Mouse (Mus musculus): ENCODE measurements around the gene Eras. TPM values are rescaled to one million over a fixed set of nuclear protein-coding genes. Genes with fewer than 3 reads are reported as not detected.
"Not testable (repeated sequence)": the region's sequence is repeated elsewhere in the genome, so short reads cannot be mapped to it uniquely, and the experiment has no call there.

The Eras gene
- polyA plus RNA-seq, 1 experiment: not detected

DNA sequence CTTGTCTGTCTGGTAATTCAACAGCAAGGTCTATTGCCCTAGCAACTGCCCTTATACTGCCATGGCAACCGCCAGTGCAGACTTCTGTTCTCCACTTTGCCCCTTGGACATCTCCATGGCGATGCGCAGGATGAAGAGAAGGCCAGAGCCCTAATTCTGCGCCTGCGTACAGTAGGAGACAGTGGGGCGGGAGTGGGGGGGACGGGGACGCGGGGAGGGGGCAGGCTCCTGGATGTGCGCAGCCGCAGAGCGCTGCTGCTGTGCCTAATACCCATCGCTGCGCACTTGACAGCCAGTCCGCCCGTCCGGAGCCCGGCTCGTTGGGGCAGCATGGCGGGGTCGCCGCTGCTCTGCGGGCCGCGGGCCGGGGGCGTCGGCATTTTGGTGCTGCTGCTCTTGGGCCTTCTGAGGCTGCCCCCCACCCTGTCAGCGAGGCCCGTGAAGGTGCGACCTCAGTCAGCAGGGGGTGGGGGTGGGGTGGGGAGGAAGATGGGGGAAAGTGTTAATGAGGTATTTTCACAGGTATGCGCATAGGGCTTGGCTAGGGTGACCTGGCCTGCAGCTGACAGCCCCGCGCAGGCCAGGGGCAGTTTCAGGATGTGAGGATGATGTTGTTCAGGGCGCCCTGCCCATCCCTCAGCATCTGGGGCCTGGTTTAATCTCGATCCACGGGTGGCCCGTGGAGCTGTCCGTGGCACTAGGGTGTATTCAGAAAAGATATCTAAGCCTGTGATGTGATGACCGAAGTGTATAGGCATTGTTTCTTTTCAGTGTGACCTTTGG is 8.6 kb downstream of the Eras start, which contains the start of gene Pcsk1n:
Pcsk1n (plus strand) TSS at position 222 of the 783 bp plus-strand sequence.
- Histone ChIP-seq H3K4me1 (ENCODE audit: control insufficient read depth, insufficient read depth, low read length) (peaks cover 13% of the 10 kb centered on the region; the same call in 1 of the 2 replicates), H3K27ac (ENCODE audit: insufficient read depth, low read depth, low read length) (peak within 1 kb of the TSS; percentile 82), H3K4me3 (ENCODE audit: insufficient read depth, low read depth, low read length) (peak within 1 kb of the TSS; percentile 66)
- TF ChIP-seq CTCF (IDR thresholded peaks at IDR 0.05; ENCODE audit: insufficient read depth, low read depth, low read length) (no peak), POLR2A (IDR thresholded peaks at IDR 0.05; ENCODE audit: insufficient read depth, low read depth, low read length) (peak; percentile 49; the same call in 1 of the 2 replicates)
- 19% methylated on average over 35 of the region's 40 CpGs for WGBS

DNA sequence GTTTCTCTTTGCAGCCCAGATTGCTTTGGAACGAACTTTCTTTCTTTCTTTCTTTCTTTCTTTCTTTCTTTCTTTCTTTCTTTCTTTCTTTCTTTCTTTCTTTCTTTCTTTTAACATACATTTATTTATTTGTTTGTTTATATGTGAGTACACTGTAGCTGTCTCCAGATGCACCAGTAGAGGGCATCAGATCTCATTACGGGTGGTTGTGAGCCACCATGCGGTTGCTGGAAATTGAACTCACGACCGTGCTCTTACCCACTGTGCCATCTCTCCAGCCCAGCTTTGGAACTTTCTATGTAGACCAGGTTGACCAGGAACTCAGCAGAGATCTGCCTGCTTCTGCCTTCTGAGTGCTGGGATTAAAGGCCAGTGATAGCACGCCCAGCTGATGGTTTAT is 10.4 kb downstream of the Eras start:
- WGBS: 77% methylated on average over 6 of the region's 6 CpGs
- H3K27ac ChIP-seq (ENCODE audit: insufficient read depth, low read depth, low read length); H3K4me3 ChIP-seq (ENCODE audit: insufficient read depth, low read depth, low read length): not testable (repeated sequence)
- H3K4me1 ChIP-seq (ENCODE audit: control insufficient read depth, insufficient read depth, low read length): peaks cover 12% of the 10 kb centered on the region; the same call in 1 of the 2 replicates

DNA sequence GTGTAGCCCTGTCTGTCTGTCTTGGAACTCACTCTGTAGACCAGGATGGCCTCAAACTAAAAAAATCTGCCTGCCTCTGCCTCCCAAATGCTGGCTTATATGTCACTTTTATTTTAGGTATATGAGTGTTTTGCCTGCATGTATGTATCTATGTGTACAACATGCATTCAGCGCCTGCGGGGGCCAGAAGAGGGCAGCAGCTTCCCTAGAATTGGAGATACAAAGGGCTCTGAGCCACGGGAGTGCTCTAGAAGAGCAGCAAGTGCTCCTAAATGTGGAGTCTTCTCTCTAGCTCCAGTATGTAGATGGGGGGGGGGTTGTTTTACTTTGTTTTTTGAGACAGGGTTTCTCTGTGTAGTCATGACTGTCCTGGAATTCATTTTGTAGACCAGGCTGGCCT is 12.7 kb downstream of the Eras start:
- not testable (repeated sequence) for H3K4me1 ChIP-seq (ENCODE audit: control insufficient read depth, insufficient read depth, low read length); H3K4me3 ChIP-seq (ENCODE audit: insufficient read depth, low read depth, low read length); H3K27ac ChIP-seq (ENCODE audit: insufficient read depth, low read depth, low read length)
- 31% methylated on average over 3 of the region's 3 CpGs for WGBS

DNA sequence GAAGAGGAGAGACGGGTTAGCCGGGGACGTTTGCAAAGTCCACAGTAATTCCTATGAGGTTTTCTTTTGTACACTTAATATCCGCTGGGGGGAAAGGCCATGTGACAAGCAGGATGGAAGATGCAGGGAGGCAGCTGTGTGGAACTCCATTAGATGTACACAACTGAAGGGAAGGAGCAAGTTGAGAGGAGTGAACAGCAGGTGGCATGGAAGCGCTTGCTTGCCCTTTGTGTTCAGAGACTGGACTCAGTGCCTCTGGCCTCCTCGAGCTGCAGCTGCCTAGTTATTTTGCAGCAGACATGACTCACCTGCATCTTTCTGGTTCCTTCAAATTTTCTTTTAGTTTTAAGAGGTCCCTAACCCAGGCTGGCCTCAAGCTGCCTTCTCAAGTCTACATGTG is 17.9 kb downstream of the Eras start:
- Histone ChIP-seq H3K4me1 (ENCODE audit: control insufficient read depth, insufficient read depth, low read length) (peaks cover 3% of the 10 kb centered on the region; the same call in 1 of the 2 replicates), H3K27ac (ENCODE audit: insufficient read depth, low read depth, low read length) (no peak overlapping the region), H3K4me3 (ENCODE audit: insufficient read depth, low read depth, low read length) (no peak overlapping the region)
- WGBS: 43% methylated on average over 6 of the region's 6 CpGs
- TF ChIP-seq CTCF (IDR thresholded peaks at IDR 0.05; ENCODE audit: insufficient read depth, low read depth, low read length): no peak

DNA sequence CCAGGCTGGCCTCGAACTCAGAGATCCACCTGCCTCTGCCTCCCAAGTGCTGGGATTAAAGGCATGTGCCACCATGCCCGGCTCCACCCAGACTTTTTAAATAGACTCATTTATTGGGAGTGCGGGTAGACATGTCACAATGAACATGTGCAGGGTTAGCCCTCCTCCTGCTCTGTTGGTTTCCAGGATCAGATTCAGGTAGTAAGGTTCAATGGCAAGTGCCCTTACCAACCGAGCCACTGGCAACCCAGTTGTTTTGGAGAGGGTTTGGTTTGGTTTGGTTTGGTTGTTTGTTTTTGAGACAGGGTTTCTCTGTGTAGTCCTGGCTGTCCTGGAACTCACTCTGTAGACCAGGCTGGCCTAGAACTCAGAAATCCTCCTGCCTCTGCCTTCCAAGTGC is 19.2 kb downstream of the Eras start, which contains the start of gene Gm10490:
Gm10490 (plus strand) TSS at position 301 of the 400 bp plus-strand sequence.
- not testable (repeated sequence) for H3K27ac ChIP-seq (ENCODE audit: insufficient read depth, low read depth, low read length); H3K4me1 ChIP-seq (ENCODE audit: control insufficient read depth, insufficient read depth, low read length); H3K4me3 ChIP-seq (ENCODE audit: insufficient read depth, low read depth, low read length)
- WGBS: 95% methylated on average over 4 of the region's 4 CpGs

DNA sequence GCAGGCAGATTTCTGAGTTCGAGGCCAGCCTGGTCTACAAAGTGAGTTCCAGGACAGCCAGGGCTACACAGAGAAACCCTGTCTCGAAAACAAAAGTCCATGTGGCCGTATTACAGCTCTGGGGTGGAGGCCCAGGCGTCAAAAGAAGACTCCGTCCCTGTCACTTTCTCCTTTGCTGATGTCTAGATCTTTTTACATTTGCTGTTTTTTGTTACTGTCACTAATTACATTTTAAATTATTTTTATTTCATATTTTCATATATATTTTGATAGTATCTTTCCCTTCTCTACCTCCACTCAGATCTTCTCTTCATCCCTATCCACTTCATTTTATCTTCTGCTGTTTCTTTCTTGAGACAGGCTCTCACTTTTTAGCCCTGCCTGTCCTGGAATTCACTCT is 20.7 kb downstream of the Eras start, which contains the start of gene Gm10491:
Gm10491 (minus strand) TSS at position 101 of the 400 bp plus-strand sequence.
- TF ChIP-seq POLR2A (IDR thresholded peaks at IDR 0.05; ENCODE audit: insufficient read depth, low read depth, low read length): no peak
- no peak for TF ChIP-seq CTCF (IDR thresholded peaks at IDR 0.05; ENCODE audit: insufficient read depth, low read depth, low read length)
- no peak within 1 kb of the TSS for H3K27ac ChIP-seq (ENCODE audit: insufficient read depth, low read depth, low read length)
- WGBS: 86% methylated on average over 5 of the region's 5 CpGs
- H3K4me3 ChIP-seq (ENCODE audit: insufficient read depth, low read depth, low read length): no peak within 1 kb of the TSS
- peaks cover 3% of the 10 kb centered on the region; the same call in 1 of the 2 replicates for H3K4me1 ChIP-seq (ENCODE audit: control insufficient read depth, insufficient read depth, low read length)

DNA sequence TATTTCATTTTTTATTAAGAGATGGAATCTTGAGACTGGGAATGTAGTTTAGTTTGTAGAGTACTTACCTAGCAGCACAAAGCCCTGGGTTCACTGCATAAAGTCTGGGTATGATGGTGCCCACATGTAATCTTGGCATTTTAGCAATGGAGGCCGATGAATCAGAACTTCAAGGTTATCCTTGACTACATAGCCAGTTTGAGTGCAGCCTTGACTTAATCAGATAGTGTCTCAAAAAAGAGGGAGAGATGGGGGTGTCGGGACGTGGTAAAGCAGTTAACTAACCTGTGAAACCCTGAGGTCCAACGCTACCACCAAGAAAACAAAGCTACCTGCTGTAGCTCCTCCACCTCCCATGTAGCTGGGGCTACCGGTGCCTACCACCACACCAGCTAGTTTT is 24.0 kb downstream of the Eras start:
- no peak for TF ChIP-seq CTCF (IDR thresholded peaks at IDR 0.05; ENCODE audit: insufficient read depth, low read depth, low read length)
- TF ChIP-seq POLR2A (IDR thresholded peaks at IDR 0.05; ENCODE audit: insufficient read depth, low read depth, low read length): no peak
- Histone ChIP-seq H3K27ac (ENCODE audit: insufficient read depth, low read depth, low read length) (no peak overlapping the region), H3K4me3 (ENCODE audit: insufficient read depth, low read depth, low read length) (no peak overlapping the region), H3K4me1 (ENCODE audit: control insufficient read depth, insufficient read depth, low read length) (no peaks in the 10 kb centered on the region)
- 90% methylated on average over 5 of the region's 5 CpGs for WGBS

DNA sequence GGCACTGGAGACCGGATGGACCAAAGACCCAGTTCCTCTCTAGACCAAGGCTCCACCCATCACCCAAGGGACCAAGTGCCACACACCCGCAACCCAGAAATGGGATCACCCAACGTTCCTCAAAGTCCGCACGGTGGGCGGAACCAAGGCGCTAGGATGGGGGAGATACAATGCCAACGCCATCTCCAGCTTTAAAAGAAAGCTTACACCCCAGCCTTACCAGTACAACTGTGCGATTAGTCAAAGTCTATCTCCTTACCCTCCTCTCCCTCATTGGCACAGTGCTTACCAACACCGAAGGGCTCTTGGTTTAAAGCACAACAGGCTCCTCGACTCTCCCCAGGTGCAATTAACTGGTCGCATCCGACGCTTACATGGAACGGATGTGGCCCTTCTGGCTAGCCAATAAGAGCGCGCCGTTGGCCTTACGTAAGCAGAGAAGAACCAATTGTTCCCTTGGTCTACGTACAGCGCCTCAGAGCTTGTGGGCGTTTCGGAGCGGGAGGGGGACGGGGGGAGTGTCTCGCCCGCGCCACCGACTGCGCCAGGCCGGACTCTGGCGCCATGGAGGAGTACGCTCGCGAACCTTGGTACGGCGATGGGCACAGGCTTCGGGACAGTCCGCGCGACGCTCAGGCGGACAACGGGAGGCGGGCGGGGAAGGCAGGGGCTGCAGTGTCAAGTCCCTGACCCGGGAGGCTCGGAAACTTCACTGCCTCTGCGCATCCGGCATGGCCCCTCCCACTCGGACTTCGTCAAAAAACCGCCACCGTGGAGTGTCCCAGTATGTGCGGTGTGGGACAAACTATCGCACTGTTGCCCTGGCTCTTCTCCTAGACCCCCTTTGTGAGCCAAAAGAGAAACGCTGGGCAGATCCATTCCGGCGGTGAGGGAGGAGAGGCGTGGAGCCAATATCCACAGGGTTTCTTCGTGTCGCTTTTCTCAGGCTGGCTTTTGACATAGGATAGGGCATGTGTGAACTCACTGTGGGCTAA is 29.2 kb downstream of the Eras start, which contains the start of the genes Pqbp1 and Timm17b:
Pqbp1 (minus strand) TSS at position 390 of the 995 bp plus-strand sequence.
Timm17b (plus strand) TSS at position 478 of the 995 bp plus-strand sequence.
- TF ChIP-seq CTCF (IDR thresholded peaks at IDR 0.05; ENCODE audit: insufficient read depth, low read depth, low read length) (no peak), POLR2A (IDR thresholded peaks at IDR 0.05; ENCODE audit: insufficient read depth, low read depth, low read length) (peak; percentile 60; the same call in 1 of the 2 replicates)
- H3K27ac ChIP-seq (ENCODE audit: insufficient read depth, low read depth, low read length): peak within 1 kb of the TSS; percentile 98
- 12% methylated on average over 62 of the region's 62 CpGs for WGBS
- H3K4me3 ChIP-seq (ENCODE audit: insufficient read depth, low read depth, low read length): peak within 1 kb of the TSS; percentile 65
- no peaks in the 10 kb centered on the region; the same call in 1 of the 2 replicates for H3K4me1 ChIP-seq (ENCODE audit: control insufficient read depth, insufficient read depth, low read length)

DNA sequence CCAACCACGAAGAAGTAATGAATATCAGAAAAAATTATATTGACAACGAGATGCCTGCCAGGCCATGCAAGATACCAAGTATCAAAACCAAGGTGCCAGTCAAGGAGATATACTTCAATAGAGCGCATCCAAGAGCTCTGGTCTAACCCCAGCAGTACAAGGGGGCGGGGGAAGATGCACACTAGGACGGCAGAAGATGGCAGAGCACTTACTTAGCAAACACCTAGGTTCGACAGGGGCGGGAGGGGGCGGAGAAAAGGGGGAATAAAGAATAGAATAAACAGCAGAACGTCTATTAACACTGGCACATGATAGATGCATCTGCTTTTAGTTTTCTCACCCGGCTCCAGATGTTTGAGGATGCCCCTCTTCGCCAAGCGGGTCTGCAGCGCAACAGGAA is 30.2 kb downstream of the Eras start:
- Histone ChIP-seq H3K27ac (ENCODE audit: insufficient read depth, low read depth, low read length) (peak overlapping the region; percentile 98), H3K4me1 (ENCODE audit: control insufficient read depth, insufficient read depth, low read length) (no peaks in the 10 kb centered on the region; the same call in 1 of the 2 replicates), H3K4me3 (ENCODE audit: insufficient read depth, low read depth, low read length) (peak overlapping the region; percentile 65)
- 26% methylated on average over 13 of the region's 13 CpGs for WGBS
- TF ChIP-seq CTCF (IDR thresholded peaks at IDR 0.05; ENCODE audit: insufficient read depth, low read depth, low read length) (no peak), POLR2A (IDR thresholded peaks at IDR 0.05; ENCODE audit: insufficient read depth, low read depth, low read length) (no peak)
